Mouse (Mus musculus) erythroblast, embryonic 14.5 days (primary cell): ENCODE measurements at regions not wholly inside any gene's neighbourhood (a gene's known extent, or its start where the extent isn't known, plus 50 kb on each side); places are given as distances from the start of the nearest gene placed in this dataset.

Source experiments
- GATA1 ChIP-seq: IDR thresholded peaks from 2 replicates; pipeline ENCODE4 v1.6.1; 2012; ENCODE audit warnings: low read length, inconsistent platforms, mixed read lengths
- TAL1 ChIP-seq: IDR thresholded peaks from 3 replicates; pipeline ENCODE4 v1.6.1; 2012; ENCODE audit warnings: low read length, inconsistent platforms, mixed read lengths

GRCm38 (mm10) chr10:70814354-70815131 is 158.8 kb upstream of the Phyhipl start:
- TF ChIP-seq TAL1, result no peak
- TF ChIP-seq GATA1, result no peak
